Mouse (Mus musculus) mouse embryonic stem cell (cell line): ENCODE data around the gene Lilra6.
"Not testable (repeated sequence)": the region's sequence is repeated elsewhere in the genome, so short reads cannot be mapped to it uniquely, and the experiment has no call there.

Experiments used
- in situ Hi-C, 2 experiments: fragments of 300-500 bp; cut with MboI; formaldehyde crosslinking; loops; 1 replicate in 1 of 2; 3 replicates in 1 of 2; pipeline ENCODE4 v1.14.3; 2019 to 2020; ENCODE audit warnings: low sequenced_read_pairs in 2 of 2, low pct_unique_long_range_greater_than_20kb in 1 of 2, mixed read lengths in 1 of 2; ENCODE audit not compliant: unreplicated experiment in 1 of 2

Lilra6 gene

DNA sequence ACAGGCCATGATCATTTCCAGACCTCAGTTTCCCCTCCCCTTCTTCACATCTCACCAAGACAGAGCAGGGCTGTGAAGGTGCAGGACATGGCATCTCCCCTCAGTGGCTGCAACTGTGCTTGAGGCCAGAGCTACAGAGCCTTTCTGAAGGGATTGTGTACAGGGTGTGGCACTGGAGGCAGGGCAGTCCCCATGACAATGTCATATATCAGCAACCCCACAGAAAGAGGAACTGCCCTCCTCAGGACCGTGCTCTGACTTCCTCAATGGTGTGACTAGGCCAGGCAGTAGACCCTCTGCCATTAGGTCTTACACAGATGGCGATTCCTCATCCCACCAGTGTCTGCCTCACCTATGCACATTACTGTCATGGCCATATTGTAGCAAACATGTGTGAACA, at the start of gene Lilra6:
Gene Lilra6 (minus strand): TSS at position 117 of the 400 bp plus-strand sequence.
- in situ Hi-C loops = not testable (repeated sequence)

DNA sequence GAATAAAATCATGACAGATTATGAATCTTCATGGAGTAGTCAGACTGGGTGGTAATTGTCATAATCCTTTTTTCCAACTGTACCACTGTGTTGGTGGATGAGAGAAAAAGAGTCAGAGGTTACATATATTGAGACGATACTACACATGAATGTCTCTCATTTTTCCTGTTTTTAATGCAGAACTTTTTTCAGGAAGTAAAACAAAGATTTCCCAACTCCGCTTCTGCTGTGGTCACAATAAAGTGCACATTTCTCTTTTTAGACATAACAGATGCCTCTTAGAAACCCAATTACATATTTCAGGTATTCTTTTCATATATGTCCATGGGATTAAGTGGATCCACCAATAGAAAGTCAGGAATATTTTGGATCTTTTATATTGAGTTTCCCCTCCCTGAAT, 46.7 kb upstream of the Lilra6 start:
- in situ Hi-C loops = no loop called here

DNA sequence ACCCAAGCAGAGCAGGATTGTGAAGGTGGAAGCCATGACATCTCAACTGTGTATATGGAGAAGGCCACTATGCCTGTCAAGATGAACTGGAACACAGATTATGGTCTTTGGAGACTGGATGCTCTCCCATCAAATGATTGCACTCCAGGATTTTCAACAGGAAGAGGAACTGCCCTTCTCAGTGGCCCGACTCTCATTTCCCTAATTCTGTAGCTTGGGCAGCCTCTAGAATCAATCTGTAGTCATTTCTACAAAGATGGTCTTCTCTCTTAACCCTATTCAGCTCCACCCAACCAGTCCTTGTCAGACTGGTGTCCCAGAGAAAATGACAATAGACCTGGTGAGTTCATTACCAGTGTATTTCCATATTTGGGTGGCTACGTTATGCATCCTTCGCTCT, 42.1 kb upstream of the Lilra6 start:
- in situ Hi-C loops = no loop called here

DNA sequence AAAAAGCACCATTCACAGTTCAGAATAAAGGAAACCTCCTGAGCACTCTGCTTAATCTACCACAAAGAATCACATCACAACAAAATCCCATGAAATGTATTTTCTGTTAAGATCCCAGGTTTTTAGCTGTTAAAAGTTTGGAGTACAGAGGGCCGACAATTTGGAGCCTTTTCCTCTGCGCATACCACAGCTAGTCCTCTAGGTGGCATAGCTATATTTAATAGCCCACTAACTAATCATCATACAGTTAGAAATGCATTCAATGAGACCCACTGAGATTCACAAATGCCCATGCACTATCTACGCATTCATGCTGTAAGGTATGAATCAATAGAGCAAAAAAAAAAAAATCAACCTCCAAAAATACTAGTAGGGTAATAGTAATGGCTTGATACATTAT, 33.9 kb upstream of the Lilra6 start:
- in situ Hi-C loops = no loop called here

DNA sequence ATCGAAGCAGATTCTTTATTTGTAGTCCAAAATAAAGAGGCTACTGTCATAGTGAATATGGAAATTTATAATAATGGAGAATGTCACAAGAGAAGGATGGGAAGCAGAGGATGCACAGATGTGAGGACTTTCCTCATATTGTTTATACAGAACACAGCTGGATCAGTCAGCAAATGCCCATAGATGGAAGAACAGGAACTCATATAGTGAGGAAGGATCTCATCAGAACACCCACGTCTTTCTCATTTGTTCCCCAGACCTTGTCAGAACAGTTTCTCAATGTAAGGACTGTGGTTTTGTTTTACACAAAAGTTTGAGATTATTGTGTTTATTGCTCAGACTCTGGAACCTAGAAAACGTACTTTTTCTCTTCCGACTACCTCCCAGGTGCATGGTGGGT, 32.9 kb upstream of the Lilra6 start:
- in situ Hi-C loops = no loop called here

DNA sequence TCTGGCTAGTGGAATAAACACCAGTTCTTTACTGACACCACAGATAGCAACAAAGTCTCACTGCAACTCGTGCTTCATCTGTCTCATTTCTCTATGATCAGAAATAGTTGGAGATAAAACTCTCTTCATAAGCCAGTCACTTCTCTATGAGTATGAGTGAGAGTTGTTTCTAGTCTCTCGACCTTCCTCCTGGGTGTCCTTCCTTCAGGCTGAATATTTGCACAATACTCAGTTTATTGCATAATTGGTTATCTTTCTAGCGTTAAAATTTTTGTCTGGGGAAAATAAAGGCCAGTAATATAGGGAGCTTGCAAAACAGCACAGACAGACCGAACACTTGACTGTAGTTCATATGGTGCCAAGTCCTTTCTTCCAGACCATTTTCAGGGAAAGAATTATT, 30.8 kb upstream of the Lilra6 start:
- in situ Hi-C loops = no loop called here

DNA sequence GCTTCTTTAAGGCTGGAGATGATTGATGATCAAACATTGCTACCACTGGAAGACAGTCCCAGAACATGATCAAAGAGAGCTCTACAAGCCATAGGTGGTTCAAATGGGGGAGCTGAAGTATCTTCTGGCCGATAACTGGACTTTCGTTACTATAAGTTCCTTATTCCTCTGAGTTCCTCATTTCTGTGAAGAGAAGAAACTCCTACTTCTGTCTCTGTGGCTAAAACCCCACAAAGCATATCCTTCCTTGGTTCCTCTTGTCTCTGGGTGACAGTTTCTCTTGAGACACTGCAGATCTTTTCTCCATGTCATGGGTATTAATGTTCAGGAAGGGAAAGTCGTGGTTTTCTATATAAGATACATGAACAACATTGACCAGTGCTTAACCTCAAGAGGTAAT, 25.6 kb upstream of the Lilra6 start:
- in situ Hi-C loops = no loop called here

DNA sequence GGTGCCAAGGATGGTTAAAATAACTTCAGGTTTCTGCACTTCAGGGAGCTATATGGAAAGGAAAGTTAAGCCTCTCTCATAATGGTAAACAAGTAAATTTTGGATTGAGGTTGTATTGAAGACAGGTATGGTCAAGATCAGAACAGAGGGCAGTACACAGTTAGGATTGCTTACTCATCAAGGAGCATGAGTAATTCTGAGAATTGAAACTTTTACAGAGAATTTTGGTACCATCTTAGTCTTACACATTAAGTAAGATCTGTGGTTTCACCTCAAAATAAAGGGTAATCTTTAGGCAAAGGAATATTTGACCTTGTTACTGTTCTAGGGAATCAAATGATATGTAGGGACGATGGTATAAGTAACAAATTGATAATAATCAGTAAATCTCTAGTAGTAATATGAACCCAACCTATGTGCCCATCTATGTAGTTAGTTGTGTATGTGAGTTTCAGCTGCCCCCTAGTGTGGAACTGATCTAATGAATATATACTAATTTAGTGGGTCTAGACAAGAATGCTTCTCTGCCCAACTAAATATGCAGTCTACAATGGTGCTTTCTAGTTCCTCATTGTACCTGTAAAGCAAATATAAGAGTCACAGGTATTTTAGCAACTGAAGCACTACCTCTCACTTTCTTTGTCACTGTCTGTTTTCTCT, 24.7 kb upstream of the Lilra6 start:
- in situ Hi-C loops = no loop called here

DNA sequence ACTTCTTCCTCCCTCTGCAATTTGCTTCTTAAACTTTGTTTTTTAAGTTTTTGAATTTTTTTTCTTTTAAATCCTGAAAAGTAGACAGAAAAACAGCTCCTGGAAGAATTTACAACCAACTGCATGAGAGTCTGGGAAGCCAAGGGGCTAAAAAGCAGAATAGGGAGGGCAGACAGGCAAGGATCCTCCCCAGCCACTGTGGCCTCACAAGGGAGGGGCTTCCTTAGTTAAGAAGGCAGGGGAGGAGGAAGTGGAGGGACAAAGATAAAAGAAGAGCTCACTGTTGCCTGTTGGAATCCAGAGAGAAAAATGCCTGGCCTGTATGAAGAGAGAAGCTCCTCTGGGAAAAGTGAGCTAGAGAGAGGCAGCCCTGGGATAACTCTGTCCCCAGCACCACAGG, 20.2 kb upstream of the Lilra6 start:
- in situ Hi-C loops = not testable (repeated sequence)

DNA sequence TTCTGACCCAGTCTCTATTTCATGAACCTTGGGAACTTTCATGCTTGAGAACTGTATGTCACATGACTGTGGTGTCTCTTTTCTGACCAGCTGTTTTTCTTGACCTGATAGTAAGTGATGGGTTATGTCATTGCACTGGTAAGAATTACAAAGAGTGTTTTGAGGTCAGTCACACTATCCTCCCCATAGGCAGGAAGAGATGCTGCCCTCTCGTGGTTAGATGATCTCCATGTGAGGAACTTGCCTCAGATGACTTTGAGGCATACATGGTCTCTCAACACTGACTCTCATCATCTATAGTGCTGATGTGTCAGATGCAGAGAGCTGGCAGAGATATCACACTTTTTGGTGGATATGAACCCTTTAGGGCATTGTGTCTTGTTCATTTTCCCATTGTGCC, 11.6 kb downstream of the Lilra6 start:
- in situ Hi-C loops = loop anchor here in 1 of 2 experiments (10.0 kb wide), 1 partner anchor 219 kb away; no protein-coding TSS in a partner anchor

DNA sequence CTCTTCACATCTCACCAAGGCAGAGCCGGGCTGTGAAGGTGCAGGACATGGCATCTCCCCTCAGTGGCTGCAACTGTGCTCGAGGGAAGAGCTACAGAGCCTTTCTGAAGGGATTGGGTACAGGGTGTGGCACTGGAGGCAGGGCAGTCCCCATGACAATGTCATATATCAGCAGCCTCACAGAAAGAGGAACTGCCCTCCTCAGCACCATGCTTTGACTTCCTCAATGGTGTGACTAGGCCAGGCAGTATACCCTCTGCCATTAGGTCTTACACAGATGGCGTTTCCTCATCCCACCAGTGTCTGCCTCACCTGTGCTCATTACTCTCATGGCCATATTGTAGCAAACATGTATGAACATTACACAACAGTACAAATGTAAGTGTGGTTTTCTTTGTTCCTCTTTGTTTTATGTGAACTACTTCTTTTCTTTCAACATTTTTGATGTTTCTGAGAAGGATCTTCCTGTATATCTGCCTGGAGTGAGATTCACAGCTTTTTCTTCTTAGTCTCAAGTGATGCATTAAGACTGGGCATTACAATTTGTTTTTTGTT, 17.2 kb downstream of the Lilra6 start, which contains the start of gene Gm14548:
Gene Gm14548 (minus strand): TSS at position 85 of the 555 bp plus-strand sequence.
- in situ Hi-C loops = not testable (repeated sequence)

DNA sequence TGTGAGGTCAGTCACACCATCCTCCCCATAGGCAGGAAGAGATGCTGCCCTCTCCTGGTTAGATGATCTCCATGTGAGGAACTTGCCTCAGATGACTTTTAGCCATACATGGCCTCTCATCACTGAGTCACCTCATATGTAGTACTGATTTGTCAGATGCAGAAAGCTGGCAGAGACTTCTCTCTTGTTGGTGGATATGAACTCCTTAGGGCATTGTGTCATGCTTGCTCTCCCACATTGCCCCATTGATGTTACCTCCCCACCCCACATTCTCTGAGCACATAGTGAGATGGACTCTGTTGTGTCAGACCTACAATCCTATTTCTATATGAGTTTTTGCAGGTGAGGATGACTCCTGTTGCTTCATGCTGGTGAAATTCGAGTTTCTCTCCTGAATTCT, 40.3 kb downstream of the Lilra6 start:
- in situ Hi-C loops = not testable (repeated sequence)
